Mouse (Mus musculus): ENCODE measurements around the gene Cstf1. TPM values are rescaled to one million over a fixed set of nuclear protein-coding genes. Genes with fewer than 3 reads are reported as not detected.

The Cstf1 gene
- polyA plus RNA-seq, 1 experiment from 2014 or later: 20.7 TPM

DNA sequence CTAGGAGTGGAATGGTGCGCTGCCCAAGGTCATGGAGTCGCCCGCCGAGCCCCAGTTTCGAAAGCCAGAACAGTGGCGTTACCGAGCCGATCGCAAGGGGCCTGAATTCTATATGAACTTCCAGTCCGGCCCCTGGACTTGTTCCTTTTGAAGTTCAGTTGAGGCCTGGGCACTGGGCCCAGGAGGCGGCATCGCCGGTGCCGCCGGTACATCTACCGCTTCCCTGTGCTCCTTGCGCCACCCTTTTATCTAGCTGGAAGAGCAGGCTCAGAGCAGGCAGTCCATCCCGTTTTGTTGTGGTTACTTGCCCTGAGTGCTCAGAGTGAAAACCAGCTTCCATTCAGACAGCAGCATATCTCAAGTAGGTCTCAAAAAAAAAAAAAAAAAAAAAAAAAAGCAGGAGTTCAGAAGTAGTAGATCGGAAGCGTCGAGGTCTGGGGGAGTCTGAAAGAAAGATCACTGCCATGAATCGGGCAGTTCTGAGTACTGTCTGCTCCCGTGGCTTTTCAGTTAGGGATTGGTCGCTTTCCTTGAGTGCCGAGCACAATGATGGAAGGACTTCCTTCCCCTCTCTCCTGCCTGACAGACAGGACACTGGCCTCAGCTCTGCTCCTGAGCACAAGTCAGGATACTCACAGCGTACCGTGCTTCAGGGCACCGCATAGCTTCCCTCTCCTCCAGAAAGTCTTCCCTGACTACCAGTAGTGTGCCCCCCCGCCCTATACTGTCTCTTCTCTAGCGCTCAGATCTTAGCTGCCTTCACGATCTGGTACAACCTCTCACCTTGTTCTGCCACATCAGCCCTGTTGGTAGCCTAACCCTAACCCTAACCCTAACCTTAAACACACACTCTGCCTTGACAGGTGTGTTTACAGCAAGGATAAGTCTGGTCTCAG is 24.2 kb upstream of the Cstf1 start:
- peaks cover 29% of the 10 kb centered on the region for H3K36me3 ChIP-seq (replicated peaks)
- peak overlapping the region; percentile 98 for H3K4me3 ChIP-seq (replicated peaks)
- H3K4me1 ChIP-seq (replicated peaks): peaks cover 55% of the 10 kb centered on the region
- peaks cover 8% of the 10 kb centered on the region for H3K27me3 ChIP-seq
- peak overlapping the region; percentile 97 for H3K9ac ChIP-seq
- H3K9me3 ChIP-seq (replicated peaks): no peaks in the 10 kb centered on the region
- H3K27ac ChIP-seq (replicated peaks): peak overlapping the region; percentile 92
- H3K4me2 ChIP-seq: peak overlapping the region; percentile 71
- WGBS (ENCODE audit: insufficient replicate concordance): 5% methylated on average over 31 of the region's 31 CpGs
- 0 out of 2 replicates have a peak, but pooled peaks have one; percentile 0 for ATAC-seq (ENCODE audit: insufficient read depth)

DNA sequence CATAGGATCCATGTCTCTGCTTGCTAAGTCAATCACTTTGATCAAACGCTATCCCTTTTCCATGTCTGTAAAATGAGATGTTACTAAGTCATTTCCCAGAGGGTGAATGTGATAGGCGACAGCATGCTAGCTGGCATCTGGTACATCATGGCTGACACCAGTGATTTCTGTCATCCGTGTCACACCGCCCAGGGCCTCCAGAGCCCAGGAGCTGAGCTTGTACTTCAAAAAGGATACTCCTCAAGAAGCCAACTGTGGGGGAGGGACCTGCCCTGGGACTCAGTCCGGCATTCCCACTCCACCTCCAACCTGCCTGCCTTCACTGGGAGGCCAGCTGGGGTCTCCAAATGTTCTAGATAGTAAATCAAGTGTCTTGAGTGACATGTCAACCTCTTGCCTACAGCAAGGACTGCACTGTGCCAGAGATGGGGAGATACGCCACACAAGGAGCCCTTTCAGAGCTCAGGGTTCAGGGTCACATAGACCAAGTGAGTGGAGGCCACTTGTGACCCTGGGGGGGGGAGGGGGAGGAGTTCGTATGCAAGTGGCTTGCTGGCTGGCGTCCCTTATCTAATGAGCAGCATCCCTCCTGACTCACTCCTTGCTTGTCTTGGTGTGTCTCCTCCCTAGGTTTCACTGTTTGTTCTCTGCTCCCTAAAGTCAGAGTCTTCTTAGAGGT is 23.4 kb upstream of the Cstf1 start:
- peaks cover 36% of the 10 kb centered on the region for H3K36me3 ChIP-seq (replicated peaks)
- peaks cover 5% of the 10 kb centered on the region for H3K27me3 ChIP-seq
- peak; percentile 63 for ATAC-seq (ENCODE audit: insufficient read depth)
- no peaks in the 10 kb centered on the region for H3K9me3 ChIP-seq (replicated peaks)
- H3K27ac ChIP-seq (replicated peaks): peak overlapping the region; percentile 92
- WGBS (ENCODE audit: insufficient replicate concordance): 39% methylated on average over 8 of the region's 8 CpGs
- peak overlapping the region; percentile 98 for H3K4me3 ChIP-seq (replicated peaks)
- H3K4me2 ChIP-seq: peak overlapping the region; percentile 71
- H3K4me1 ChIP-seq (replicated peaks): peaks cover 61% of the 10 kb centered on the region
- peak overlapping the region; percentile 97 for H3K9ac ChIP-seq

DNA sequence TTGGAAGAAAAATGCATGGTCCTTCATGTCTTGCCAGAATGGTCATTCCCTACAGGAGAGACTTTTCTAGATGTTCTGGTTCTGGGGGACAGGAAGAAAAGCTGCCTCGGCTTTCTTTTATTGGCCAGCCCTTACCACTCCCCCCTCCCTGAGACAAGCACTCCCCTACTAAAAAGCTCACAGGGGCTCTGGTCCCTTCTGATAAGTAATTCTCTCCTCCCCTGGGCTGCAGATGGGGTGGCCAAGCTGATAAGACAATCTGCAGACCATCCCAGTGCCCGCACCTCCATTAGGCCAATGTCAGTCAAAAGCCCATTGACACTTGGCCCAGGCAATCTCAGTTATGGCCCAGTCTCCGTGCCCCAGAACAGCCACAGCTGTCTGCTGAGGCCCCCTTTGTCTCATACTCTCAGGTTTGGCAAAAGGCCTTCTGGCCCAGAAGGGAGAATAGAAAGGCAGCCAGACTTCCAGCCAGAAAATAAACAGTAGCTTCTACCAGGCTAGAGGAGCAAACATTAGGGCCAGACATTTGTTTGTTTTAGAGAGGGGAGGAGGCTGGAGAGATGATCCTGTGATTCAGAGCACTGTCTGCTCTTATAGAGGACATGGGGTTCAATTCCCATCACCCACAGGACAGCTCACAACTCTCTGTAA is 22.1 kb upstream of the Cstf1 start:
- ATAC-seq (ENCODE audit: insufficient read depth): peak; percentile 74
- H3K4me1 ChIP-seq (replicated peaks): peaks cover 70% of the 10 kb centered on the region
- WGBS (ENCODE audit: insufficient replicate concordance): 10% methylated on average over 3 of the region's 3 CpGs

DNA sequence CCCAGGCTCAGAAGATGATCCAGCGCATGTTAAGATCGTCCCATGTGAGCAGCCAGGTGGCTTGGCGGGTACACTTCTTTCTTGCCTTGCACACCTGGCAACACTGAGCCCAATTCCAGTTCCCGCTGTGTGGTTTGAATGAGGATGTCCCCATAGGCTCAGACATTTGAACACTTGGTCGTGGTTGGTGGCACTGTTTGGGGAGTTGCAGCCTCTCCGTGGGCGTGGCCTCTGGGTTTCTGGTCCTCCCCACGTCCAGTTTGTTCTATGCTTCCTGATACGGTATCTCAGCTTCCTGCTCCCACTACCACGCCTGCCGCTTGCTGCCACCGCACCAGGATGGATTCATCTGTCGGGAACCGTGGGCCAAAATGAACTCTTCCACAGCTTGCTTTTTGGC is 20.7 kb upstream of the Cstf1 start:
- peaks cover 63% of the 10 kb centered on the region for H3K36me3 ChIP-seq (replicated peaks)
- H3K27me3 ChIP-seq: no peaks in the 10 kb centered on the region
- no peak for ATAC-seq (ENCODE audit: insufficient read depth)
- peak overlapping the region; percentile 98 for H3K4me3 ChIP-seq (replicated peaks)
- peak overlapping the region; percentile 71 for H3K4me2 ChIP-seq
- H3K9me3 ChIP-seq (replicated peaks): no peaks in the 10 kb centered on the region
- H3K27ac ChIP-seq (replicated peaks): peak overlapping the region; percentile 92
- H3K9ac ChIP-seq: peak overlapping the region; percentile 97; the same call in 1 of the 2 replicates
- peaks cover 67% of the 10 kb centered on the region for H3K4me1 ChIP-seq (replicated peaks)
- WGBS (ENCODE audit: insufficient replicate concordance): 65% methylated on average over 14 of the region's 14 CpGs

More for the DNA sequence above, 22.1 kb upstream of the Cstf1 start:
- no peaks in the 10 kb centered on the region for H3K27me3 ChIP-seq
- peak overlapping the region; percentile 98 for H3K4me3 ChIP-seq (replicated peaks)
- H3K4me2 ChIP-seq: peak overlapping the region; percentile 71
- H3K9ac ChIP-seq: peak overlapping the region; percentile 97
- H3K9me3 ChIP-seq (replicated peaks): no peaks in the 10 kb centered on the region
- peaks cover 50% of the 10 kb centered on the region for H3K36me3 ChIP-seq (replicated peaks)
- H3K27ac ChIP-seq (replicated peaks): peak overlapping the region; percentile 92

DNA sequence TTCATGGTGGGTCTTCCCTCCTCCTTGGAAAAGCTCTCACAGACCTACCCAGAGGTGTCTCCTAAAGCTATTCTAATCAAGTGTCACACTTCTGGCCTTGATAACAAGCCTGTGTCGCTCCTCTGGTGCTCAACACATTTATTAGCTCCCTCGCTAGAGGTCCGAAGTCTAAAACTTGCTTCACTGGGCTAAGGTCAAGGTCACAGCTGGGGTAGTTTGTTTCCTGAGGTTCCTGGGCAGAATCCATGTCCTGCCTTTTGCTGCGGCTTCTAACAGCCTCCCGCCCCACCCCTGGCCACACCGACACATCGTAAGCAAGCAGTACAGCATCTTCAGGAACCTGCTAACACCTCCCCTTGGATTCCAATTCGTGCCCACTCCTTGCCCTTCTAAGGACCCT is 19.7 kb upstream of the Cstf1 start:
- H3K4me3 ChIP-seq (replicated peaks): peak overlapping the region; percentile 98
- peaks cover 63% of the 10 kb centered on the region for H3K4me1 ChIP-seq (replicated peaks)
- ATAC-seq (ENCODE audit: insufficient read depth): no peak
- peak overlapping the region; percentile 25 for H3K9ac ChIP-seq
- peaks cover 73% of the 10 kb centered on the region for H3K36me3 ChIP-seq (replicated peaks)
- 61% methylated on average over 8 of the region's 8 CpGs for WGBS (ENCODE audit: insufficient replicate concordance)
- peak overlapping the region; percentile 92 for H3K27ac ChIP-seq (replicated peaks)
- no peaks in the 10 kb centered on the region for H3K27me3 ChIP-seq
- peak overlapping the region; percentile 71 for H3K4me2 ChIP-seq
- H3K9me3 ChIP-seq (replicated peaks): no peaks in the 10 kb centered on the region

DNA sequence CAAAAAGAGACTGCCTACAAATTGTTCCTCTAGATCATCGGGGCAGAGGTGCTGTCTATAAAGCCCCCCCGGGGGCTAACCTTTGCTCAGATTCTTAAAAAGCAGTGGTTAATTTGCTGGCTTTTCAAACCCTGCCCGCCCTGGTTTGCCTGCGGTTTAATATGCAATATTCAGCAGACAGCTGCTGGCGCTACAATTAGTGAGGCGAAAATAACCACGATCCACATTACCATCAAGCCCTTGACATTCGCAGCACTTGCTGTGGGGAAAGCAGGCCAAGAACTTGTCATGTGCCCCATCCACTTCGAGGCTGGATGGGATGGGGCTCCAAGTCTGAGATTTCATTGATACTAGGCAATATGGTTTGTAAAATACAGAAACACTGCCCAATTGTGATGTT is 17.3 kb upstream of the Cstf1 start:
- Histone ChIP-seq H3K4me3 (replicated peaks) (no peak overlapping the region), H3K27me3 (no peaks in the 10 kb centered on the region), H3K36me3 (replicated peaks) (peaks cover 97% of the 10 kb centered on the region), H3K9ac (no peak overlapping the region), H3K9me3 (replicated peaks) (no peaks in the 10 kb centered on the region), H3K4me2 (no peak overlapping the region), H3K27ac (replicated peaks) (no peak overlapping the region; the same call in 1 of the 2 replicates), H3K4me1 (replicated peaks) (peaks cover 51% of the 10 kb centered on the region)
- WGBS (ENCODE audit: insufficient replicate concordance): 87% methylated on average over 9 of the region's 9 CpGs
- ATAC-seq (ENCODE audit: insufficient read depth): no peak

DNA sequence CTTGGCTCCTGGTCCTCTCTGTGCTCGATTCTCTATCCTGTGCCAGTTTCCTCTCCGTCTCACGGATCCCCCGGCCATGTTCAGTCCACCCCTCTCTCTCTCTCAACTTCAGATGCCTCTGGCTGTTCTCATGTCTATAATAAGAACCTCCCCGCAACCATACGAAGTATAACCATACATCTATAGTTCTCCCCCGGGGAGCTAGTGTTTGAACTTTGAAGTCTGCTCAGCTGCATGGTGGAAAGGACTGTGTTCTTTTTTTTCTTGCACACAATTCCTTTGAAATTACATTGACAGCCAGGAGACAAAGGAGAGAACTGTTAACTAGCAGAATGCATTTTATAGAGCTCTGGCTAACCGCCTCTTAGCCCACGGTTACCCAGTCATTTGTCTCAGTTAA is 15.7 kb upstream of the Cstf1 start:
- 90% methylated on average over 9 of the region's 9 CpGs for WGBS (ENCODE audit: insufficient replicate concordance)
- Histone ChIP-seq H3K4me3 (replicated peaks) (no peak overlapping the region), H3K9ac (no peak overlapping the region), H3K4me1 (replicated peaks) (peaks cover 35% of the 10 kb centered on the region), H3K36me3 (replicated peaks) (peaks cover 99% of the 10 kb centered on the region), H3K27ac (replicated peaks) (0 out of 2 replicates have a peak overlapping the region, but pooled peaks have one; percentile 33), H3K4me2 (no peak overlapping the region), H3K9me3 (replicated peaks) (no peaks in the 10 kb centered on the region), H3K27me3 (no peaks in the 10 kb centered on the region)
- no peak for ATAC-seq (ENCODE audit: insufficient read depth)

DNA sequence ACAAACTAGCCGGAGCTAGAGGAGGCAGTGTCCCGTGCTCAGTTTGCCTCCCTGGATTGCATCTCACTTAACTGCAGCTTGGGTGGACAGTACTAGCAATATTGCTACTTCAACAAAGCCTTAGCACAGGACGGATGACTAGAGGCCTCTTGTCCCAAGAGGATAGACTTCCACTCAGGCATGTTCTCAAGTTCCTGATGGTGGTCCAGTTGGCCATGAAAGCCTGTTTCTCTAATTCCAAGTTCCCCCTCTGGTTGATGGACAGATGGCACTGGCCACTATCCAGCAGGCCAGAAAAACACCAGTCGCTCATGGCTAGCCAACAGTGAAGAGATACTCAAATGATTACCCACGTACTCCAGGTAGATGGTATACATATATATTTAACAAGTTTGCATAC is 14.6 kb upstream of the Cstf1 start:
- peak; percentile 16; the same call in 1 of the 2 replicates for ATAC-seq (ENCODE audit: insufficient read depth)
- Histone ChIP-seq H3K27me3 (no peaks in the 10 kb centered on the region), H3K4me1 (replicated peaks) (peaks cover 25% of the 10 kb centered on the region), H3K9me3 (replicated peaks) (no peaks in the 10 kb centered on the region), H3K4me3 (replicated peaks) (no peak overlapping the region), H3K27ac (replicated peaks) (peak overlapping the region; percentile 12; the same call in 1 of the 2 replicates), H3K4me2 (no peak overlapping the region), H3K36me3 (replicated peaks) (peaks cover 99% of the 10 kb centered on the region), H3K9ac (no peak overlapping the region)
- 87% methylated on average over 5 of the region's 5 CpGs for WGBS (ENCODE audit: insufficient replicate concordance)

DNA sequence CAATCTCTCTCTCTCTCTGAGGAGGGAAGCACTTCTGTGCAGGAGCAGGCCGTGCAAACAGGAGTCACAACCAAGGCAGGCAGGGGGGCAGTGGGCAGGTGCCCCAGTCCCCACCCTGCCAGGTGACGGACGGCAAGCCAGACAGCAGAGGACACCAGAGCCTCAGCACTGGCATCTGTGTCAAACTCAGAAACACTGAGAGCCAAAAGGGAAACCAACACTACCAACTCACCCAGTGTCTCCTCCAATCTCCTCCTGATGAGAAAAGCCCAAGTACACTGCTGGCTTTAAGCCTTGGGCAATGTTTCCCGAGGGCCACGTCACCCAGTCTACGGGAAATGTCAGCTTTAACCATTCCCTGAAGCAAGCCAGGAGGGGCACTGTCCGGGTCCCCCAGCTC is 7.3 kb upstream of the Cstf1 start:
- 90% methylated on average over 7 of the region's 7 CpGs for WGBS (ENCODE audit: insufficient replicate concordance)
- H3K4me2 ChIP-seq: no peak overlapping the region
- ATAC-seq (ENCODE audit: insufficient read depth): no peak
- peaks cover 100% of the 10 kb centered on the region for H3K36me3 ChIP-seq (replicated peaks)
- no peak overlapping the region; the same call in 1 of the 2 replicates for H3K4me3 ChIP-seq (replicated peaks)
- no peaks in the 10 kb centered on the region for H3K27me3 ChIP-seq
- H3K9ac ChIP-seq: no peak overlapping the region
- peaks cover 48% of the 10 kb centered on the region for H3K4me1 ChIP-seq (replicated peaks)
- H3K27ac ChIP-seq (replicated peaks): no peak overlapping the region
- no peaks in the 10 kb centered on the region for H3K9me3 ChIP-seq (replicated peaks)

DNA sequence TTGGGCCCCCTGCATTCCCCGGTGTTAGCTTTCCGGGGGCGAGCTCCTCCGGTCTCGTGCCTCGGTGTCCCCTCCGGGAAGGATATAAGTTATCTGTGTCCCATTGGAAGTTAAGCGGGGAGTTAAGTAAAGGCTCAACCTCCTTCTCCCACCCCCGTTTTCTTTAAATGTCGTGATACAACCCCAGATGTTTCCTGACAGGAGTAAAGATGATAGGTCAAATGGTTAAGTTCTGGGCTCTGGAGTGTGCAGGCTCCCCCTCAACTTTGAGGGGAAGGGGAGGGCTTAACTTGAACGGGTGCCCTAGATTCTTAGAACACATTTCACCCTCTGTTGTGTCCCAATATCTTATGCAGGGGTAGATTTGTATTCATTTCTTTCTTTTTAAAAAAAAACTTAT is 777 bp downstream of the Cstf1 start:
- Histone ChIP-seq H3K4me3 (replicated peaks) (peak overlapping the region; percentile 74), H3K4me2 (peak overlapping the region; percentile 72), H3K27ac (replicated peaks) (peak overlapping the region; percentile 82), H3K27me3 (no peaks in the 10 kb centered on the region), H3K4me1 (replicated peaks) (peaks cover 46% of the 10 kb centered on the region), H3K36me3 (replicated peaks) (peaks cover 68% of the 10 kb centered on the region), H3K9ac (peak overlapping the region; percentile 81), H3K9me3 (replicated peaks) (no peaks in the 10 kb centered on the region)
- WGBS (ENCODE audit: insufficient replicate concordance): under 1% methylated on average over 11 of the region's 11 CpGs
- ATAC-seq (ENCODE audit: insufficient read depth): no peak

DNA sequence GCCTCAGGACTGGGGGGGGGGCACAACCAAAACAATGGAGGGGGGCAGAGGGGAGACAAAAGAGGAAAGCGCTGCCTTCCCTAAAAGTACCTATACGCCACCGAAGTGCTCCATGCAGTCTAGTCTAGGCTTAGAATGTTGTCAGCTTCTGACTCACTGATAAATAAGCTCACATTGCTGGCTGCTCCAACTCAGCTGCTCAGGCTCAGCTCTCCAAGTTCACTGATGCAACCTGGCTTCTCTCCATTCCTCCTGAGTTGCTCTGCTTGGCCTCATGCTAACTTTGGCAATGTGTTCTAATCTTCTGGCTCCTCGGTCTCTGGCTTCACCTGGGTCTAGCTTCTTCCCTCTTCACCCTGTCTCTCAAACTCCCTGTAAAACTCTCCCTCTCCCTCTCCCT is 6.1 kb downstream of the Cstf1 start:
- Histone ChIP-seq H3K27ac (replicated peaks) (no peak overlapping the region), H3K36me3 (replicated peaks) (peaks cover 92% of the 10 kb centered on the region), H3K9me3 (replicated peaks) (no peaks in the 10 kb centered on the region), H3K4me3 (replicated peaks) (no peak overlapping the region), H3K4me1 (replicated peaks) (peaks cover 14% of the 10 kb centered on the region), H3K4me2 (no peak overlapping the region), H3K27me3 (no peaks in the 10 kb centered on the region), H3K9ac (no peak overlapping the region)
- 82% methylated on average over 4 of the region's 4 CpGs for WGBS (ENCODE audit: insufficient replicate concordance)
- ATAC-seq (ENCODE audit: insufficient read depth): no peak
